Mouse (Mus musculus): ENCODE results near the gene Plk3.

DNA sequence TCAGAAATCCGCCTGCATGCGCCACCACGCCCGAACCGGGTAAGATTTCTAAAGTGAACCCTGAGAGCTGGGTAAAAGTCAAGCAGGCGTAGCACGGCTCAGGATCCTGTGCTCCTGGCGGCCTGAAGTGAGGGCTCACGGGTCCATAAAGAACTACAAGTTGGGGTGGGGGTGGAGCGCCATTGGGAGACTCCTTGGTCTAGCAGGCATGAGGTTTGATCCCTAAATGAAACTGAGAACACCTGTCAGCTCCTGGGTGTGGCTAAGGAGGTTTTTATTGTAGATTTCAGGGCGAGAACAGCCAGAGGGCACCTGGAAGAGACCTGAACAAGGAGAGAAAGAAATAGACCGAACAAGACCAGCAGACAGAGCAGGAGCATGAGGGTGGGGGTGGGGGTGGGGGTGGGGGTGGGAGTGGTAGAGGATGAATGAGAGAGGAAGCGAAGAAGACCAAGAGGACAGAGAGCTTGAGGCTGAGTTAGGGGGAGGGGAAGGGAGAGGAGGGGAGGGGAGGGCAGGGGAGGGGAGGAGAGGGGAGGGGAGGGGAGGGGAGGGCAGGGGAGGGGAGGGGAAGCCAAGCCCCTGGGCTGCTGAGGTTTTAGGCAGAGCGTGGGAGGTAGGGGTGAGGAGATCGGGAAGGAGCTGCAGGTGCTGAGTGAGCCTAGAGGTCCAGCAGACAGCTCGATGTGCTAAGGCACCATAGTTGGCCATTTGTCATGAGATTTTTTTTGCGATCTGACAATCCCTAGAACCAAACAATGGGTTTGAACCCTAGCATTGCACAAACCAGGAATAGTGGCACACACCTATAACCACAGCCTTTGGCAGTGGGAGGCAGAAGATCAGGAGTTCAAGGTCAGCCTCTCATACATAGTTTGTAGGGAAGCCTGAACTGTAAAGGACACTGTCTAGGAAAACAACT, 4.8 kb upstream of the Plk3 start:
- TF ChIP-seq GATA1 (IDR thresholded peaks at IDR 0.05; ENCODE audit: borderline replicate concordance, low read length) (no peak), CTCF (IDR thresholded peaks at IDR 0.05; ENCODE audit: low read depth, low read length) (no peak), TAL1 (conservative IDR thresholded peaks at IDR 0.05; ENCODE audit: low read depth, low read length) (no peak), GATA2 (IDR thresholded peaks at IDR 0.05; ENCODE audit: borderline replicate concordance, low read depth, low read length) (no peak)

All from G1E (cell line).